Mouse (Mus musculus): Measurements from ENCODE around the gene Noct. TPM values are rescaled to one million over a fixed set of nuclear protein-coding genes. Genes with fewer than 3 reads are reported as not detected.
A peak's percentile ranks its signal among the peaks of the same experiment; 100 is the strongest.

The Noct gene
- polyA plus RNA-seq, 1 experiment from 2014 or later: 13.7 TPM

DNA sequence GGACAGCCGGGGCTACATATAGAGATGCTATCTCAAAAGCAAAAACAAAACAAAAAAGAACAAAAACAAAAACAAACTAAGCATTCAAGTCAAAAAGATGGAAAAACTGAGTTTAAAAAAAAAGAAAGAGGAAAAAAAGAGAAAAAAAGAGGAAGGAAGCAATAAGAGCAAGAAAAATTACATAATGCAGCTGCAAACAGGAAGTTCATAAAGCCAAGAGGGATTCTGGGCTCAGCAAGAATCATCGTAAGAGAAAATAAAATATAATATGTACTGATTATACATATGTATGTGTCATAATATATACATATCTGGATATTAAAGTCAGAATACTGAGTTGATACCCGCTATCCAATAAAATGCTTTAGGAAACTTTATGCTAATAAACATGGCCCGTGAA, 57.5 kb downstream of the Noct start:
- no peaks in the 10 kb centered on the region for H3K27me3 ChIP-seq (ENCODE audit: control insufficient read depth, insufficient read depth, low read depth, low read length)
- H3K36me3 ChIP-seq (ENCODE audit: control insufficient read depth, insufficient read depth): peaks cover 7% of the 10 kb centered on the region; the same call in 1 of the 2 replicates
- ATAC-seq (ENCODE audit: low read depth): no peak
- H3K4me2 ChIP-seq (ENCODE audit: low read depth, low read length): no peak overlapping the region
- no peaks in the 10 kb centered on the region for H3K9me3 ChIP-seq (replicated peaks; ENCODE audit: control insufficient read depth, low read length)
- WGBS (ENCODE audit: insufficient replicate concordance): 82% methylated on average over 4 of the region's 4 CpGs
- H3K27ac ChIP-seq (ENCODE audit: low read length): no peak overlapping the region
- H3K4me1 ChIP-seq (ENCODE audit: control insufficient read depth, low read depth, low read length): peaks cover 5% of the 10 kb centered on the region
- H3K9ac ChIP-seq (ENCODE audit: low read depth, low read length): no peak overlapping the region
- no peak overlapping the region for H3K4me3 ChIP-seq (ENCODE audit: low read depth, low read length)

GRCm38 (mm10) chr3:51284375-51284774, 60.1 kb downstream of the Noct start:
- no peak overlapping the region for H3K4me2 ChIP-seq (ENCODE audit: low read depth, low read length)
- ATAC-seq (ENCODE audit: low read depth): no peak
- H3K27ac ChIP-seq (ENCODE audit: low read length): no peak overlapping the region
- no peaks in the 10 kb centered on the region; the same call in 1 of the 2 replicates for H3K4me1 ChIP-seq (ENCODE audit: control insufficient read depth, low read depth, low read length)
- no peak overlapping the region for H3K4me3 ChIP-seq (ENCODE audit: low read depth, low read length)
- WGBS (ENCODE audit: insufficient replicate concordance): 67% methylated on average over 1 of the region's 1 CpGs
- H3K36me3 ChIP-seq (ENCODE audit: control insufficient read depth, insufficient read depth): peaks cover 7% of the 10 kb centered on the region; the same call in 1 of the 2 replicates
- H3K9me3 ChIP-seq (replicated peaks; ENCODE audit: control insufficient read depth, low read length): no peaks in the 10 kb centered on the region
- H3K27me3 ChIP-seq (ENCODE audit: control insufficient read depth, insufficient read depth, low read depth, low read length): no peaks in the 10 kb centered on the region
- H3K9ac ChIP-seq (ENCODE audit: low read depth, low read length): no peak overlapping the region

DNA sequence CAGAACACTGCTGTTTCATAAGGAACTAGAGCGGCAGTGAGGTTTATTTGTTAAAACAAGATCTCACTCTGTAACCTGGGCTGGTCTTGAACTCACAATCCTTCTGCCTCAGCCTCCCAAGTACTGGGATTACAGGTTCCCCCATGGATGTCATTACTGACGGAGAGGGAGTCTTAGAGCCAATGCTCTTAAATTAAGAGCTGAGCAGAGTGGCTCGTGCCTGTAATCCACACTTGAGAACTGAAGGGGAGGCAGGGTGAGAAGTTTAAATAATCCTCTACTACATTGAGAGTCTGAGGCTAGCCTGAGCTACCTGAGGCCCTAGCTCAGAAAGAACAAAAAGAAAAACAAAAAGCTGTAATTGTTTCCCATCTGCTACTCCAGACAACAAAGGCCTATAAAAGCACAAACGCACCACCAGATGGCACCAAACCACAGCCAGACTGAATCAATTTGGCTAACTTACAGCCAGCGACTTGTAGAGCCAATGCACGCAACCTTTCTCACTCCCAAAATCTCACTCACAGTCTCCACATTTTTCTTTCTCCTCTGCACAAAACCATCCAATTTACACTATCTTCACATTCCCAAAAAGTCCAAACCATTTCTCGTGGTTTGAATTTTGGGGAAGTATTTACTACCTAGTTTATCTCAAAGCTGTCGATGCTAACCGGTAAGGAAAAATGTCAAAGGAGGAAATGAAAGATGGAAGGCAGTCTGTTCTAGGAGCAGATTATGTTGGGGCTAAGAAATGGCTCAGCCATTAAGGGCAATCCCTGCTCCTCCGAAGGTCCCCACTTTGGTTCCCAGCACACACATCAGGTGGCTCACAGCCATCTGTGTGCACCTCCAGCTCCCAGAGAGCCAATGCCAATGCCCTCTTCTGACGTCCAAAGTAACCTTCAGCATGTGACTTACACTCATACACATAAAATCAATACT, 64.9 kb downstream of the Noct start:
- no peaks in the 10 kb centered on the region for H3K9me3 ChIP-seq (replicated peaks; ENCODE audit: control insufficient read depth, low read length)
- ATAC-seq (ENCODE audit: low read depth): peak; percentile 30; the same call in 1 of the 2 replicates
- 53% methylated on average over 11 of the region's 11 CpGs for WGBS (ENCODE audit: insufficient replicate concordance)

DNA sequence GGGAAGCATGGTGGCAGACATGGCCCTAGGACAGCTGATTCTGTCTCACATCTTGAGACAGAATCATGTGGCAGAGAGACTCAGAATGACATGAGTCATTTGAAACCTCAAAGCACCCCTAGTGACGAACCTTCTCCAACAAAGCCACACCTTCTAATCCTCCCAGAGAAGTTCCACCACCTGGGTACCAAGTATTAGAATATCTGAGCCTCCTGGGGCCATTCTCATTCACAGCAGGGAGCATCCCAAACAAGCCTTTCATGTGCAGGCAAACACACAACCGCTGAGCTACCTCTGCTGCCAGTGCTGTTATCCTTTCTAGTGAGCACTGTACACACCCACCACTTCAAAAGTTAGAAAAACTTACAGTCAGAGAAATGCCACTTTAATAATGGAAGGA, 70.0 kb downstream of the Noct start:
- Histone ChIP-seq H3K4me3 (ENCODE audit: low read depth, low read length) (no peak overlapping the region), H3K36me3 (ENCODE audit: control insufficient read depth, insufficient read depth) (peaks cover 10% of the 10 kb centered on the region), H3K4me1 (ENCODE audit: control insufficient read depth, low read depth, low read length) (no peaks in the 10 kb centered on the region), H3K27me3 (ENCODE audit: control insufficient read depth, insufficient read depth, low read depth, low read length) (no peaks in the 10 kb centered on the region), H3K4me2 (ENCODE audit: low read depth, low read length) (no peak overlapping the region), H3K9me3 (replicated peaks; ENCODE audit: control insufficient read depth, low read length) (no peaks in the 10 kb centered on the region), H3K27ac (ENCODE audit: low read length) (no peak overlapping the region), H3K9ac (ENCODE audit: low read depth, low read length) (no peak overlapping the region)
- ATAC-seq (ENCODE audit: low read depth): no peak
- 63% methylated on average over 2 of the region's 2 CpGs for WGBS (ENCODE audit: insufficient replicate concordance)

More for the DNA sequence above, 64.9 kb downstream of the Noct start:
- H3K36me3 ChIP-seq (ENCODE audit: control insufficient read depth, insufficient read depth): peaks cover 13% of the 10 kb centered on the region
- no peak overlapping the region for H3K4me3 ChIP-seq (ENCODE audit: low read depth, low read length)
- no peak overlapping the region for H3K9ac ChIP-seq (ENCODE audit: low read depth, low read length)
- no peak overlapping the region for H3K4me2 ChIP-seq (ENCODE audit: low read depth, low read length)
- no peaks in the 10 kb centered on the region for H3K27me3 ChIP-seq (ENCODE audit: control insufficient read depth, insufficient read depth, low read depth, low read length)
- no peak overlapping the region for H3K27ac ChIP-seq (ENCODE audit: low read length)
- no peaks in the 10 kb centered on the region for H3K4me1 ChIP-seq (ENCODE audit: control insufficient read depth, low read depth, low read length)

DNA sequence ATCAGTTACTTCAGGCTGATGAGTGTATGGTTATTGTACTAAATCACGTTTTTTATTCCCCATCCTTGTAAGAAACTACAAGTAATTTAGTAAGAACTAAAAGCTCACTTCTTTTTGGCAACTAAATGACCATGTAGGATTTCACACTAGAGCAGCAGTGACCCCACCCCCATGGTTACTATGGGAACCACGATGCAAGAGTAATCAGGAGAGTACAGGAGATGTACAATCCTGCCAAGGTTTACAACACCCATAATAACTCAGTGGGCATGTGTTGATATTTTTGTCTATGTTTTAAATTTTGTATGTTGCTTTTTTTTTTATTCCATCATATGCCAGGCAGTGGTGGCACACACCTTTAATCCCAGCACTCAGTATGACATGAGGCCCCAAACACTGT, 71.0 kb downstream of the Noct start:
- no peak overlapping the region for H3K4me2 ChIP-seq (ENCODE audit: low read depth, low read length)
- no peaks in the 10 kb centered on the region for H3K27me3 ChIP-seq (ENCODE audit: control insufficient read depth, insufficient read depth, low read depth, low read length)
- no peak for ATAC-seq (ENCODE audit: low read depth)
- no peak overlapping the region for H3K27ac ChIP-seq (ENCODE audit: low read length)
- no peak overlapping the region for H3K9ac ChIP-seq (ENCODE audit: low read depth, low read length)
- 65% methylated on average over 2 of the region's 2 CpGs for WGBS (ENCODE audit: insufficient replicate concordance)
- H3K4me3 ChIP-seq (ENCODE audit: low read depth, low read length): no peak overlapping the region
- H3K9me3 ChIP-seq (replicated peaks; ENCODE audit: control insufficient read depth, low read length): no peaks in the 10 kb centered on the region
- peaks cover 10% of the 10 kb centered on the region for H3K36me3 ChIP-seq (ENCODE audit: control insufficient read depth, insufficient read depth)
- no peaks in the 10 kb centered on the region for H3K4me1 ChIP-seq (ENCODE audit: control insufficient read depth, low read depth, low read length)

DNA sequence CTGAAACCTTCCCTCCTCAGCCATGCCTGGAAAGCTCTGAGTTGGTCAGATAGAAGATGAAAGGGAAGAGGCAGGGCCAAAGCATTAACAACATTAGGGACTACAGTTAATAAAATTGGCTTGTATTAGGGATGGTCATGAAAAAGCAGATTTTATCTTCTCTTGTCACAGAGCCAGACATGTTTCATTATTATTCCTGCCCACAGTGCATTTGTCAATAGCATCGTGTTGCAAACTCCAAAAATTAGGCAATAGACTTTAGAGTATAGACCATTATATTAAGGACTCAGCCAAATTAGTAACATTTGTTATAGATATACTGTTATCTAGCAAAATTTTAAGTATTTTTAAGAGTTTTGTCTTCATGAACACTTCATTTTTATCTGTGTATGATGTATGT, 72.5 kb downstream of the Noct start:
- Histone ChIP-seq H3K9ac (ENCODE audit: low read depth, low read length) (no peak overlapping the region), H3K27ac (ENCODE audit: low read length) (no peak overlapping the region), H3K27me3 (ENCODE audit: control insufficient read depth, insufficient read depth, low read depth, low read length) (no peaks in the 10 kb centered on the region), H3K36me3 (ENCODE audit: control insufficient read depth, insufficient read depth) (peaks cover 12% of the 10 kb centered on the region), H3K4me1 (ENCODE audit: control insufficient read depth, low read depth, low read length) (no peaks in the 10 kb centered on the region; the same call in 1 of the 2 replicates), H3K9me3 (replicated peaks; ENCODE audit: control insufficient read depth, low read length) (no peaks in the 10 kb centered on the region), H3K4me2 (ENCODE audit: low read depth, low read length) (no peak overlapping the region), H3K4me3 (ENCODE audit: low read depth, low read length) (no peak overlapping the region)
- WGBS (ENCODE audit: insufficient replicate concordance): 77% methylated on average over 1 of the region's 1 CpGs
- no peak for ATAC-seq (ENCODE audit: low read depth)

Small RNA genes within 50 kb of the gene (microRNA-seq; reads per million reads assigned to microRNA genes)
- not detected for gene Gm24282

Other genes with a start within 250 kb of the Noct start
- gene Elf2, start 116.2 kb downstream of the Noct start, polyA plus RNA-seq (2015; fragmentation: Nextera tagmentation; extraction: Ambion mirVana): 19.0 and 20.0 TPM in 2 replicates
- 3.0 TPM in 2 replicates for gene Mgarp, start 172.3 kb downstream of the Noct start, polyA plus RNA-seq (2015; fragmentation: Nextera tagmentation; extraction: Ambion mirVana)
- gene Ndufc1, start 184.5 kb downstream of the Noct start, polyA plus RNA-seq (2015; fragmentation: Nextera tagmentation; extraction: Ambion mirVana): 397 and 419 TPM in 2 replicates
- 15.3 and 16.3 TPM in 2 replicates for gene Naa15, start 190.7 kb downstream of the Noct start, polyA plus RNA-seq (2015; fragmentation: Nextera tagmentation; extraction: Ambion mirVana)

All from liver, embryonic 16.5 days (tissue).